Mouse (Mus musculus) liver, embryonic 16.5 days (tissue): ENCODE results near the gene Spout1. TPM values are rescaled to one million over a fixed set of nuclear protein-coding genes. Genes with fewer than 3 reads are reported as not detected.
"Not testable (repeated sequence)": the region's sequence is repeated elsewhere in the genome, so short reads cannot be mapped to it uniquely, and the experiment has no call there.

ENCODE experiments used
- ATAC-seq: fragments of 200-750 bp; cut with Nextera tagmentation; 2 replicates; pipeline ENCODE4 v1.8.0; 2017; ENCODE audit warnings: low read depth, mild to moderate bottlenecking, moderate number of reproducible peaks, moderate library complexity
- H3K27ac ChIP-seq: fragments of 300-500 bp; sonication (generic); 2 replicates; pipeline ENCODE4 v1.5.1; 2014; ENCODE audit warnings: mild to moderate bottlenecking, low read length
- H3K27me3 ChIP-seq: fragments of 300-500 bp; sonication (generic); 2 replicates; pipeline ENCODE4 v1.6.1; 2014; ENCODE audit warnings: low read depth, low read length, mixed read lengths; ENCODE audit not compliant: control insufficient read depth, insufficient read depth
- H3K36me3 ChIP-seq: fragments of 300-500 bp; sonication (generic); 2 replicates; pipeline ENCODE4 v1.6.1; 2014; ENCODE audit warnings: mild to moderate bottlenecking; ENCODE audit not compliant: control insufficient read depth, insufficient read depth
- H3K4me1 ChIP-seq: fragments of 300-500 bp; sonication (generic); 2 replicates; pipeline ENCODE4 v1.6.1; 2014; ENCODE audit warnings: low read depth, low read length, mixed read lengths; ENCODE audit not compliant: control insufficient read depth
- H3K4me2 ChIP-seq: fragments of 300-500 bp; sonication (generic); 2 replicates; pipeline ENCODE4 v1.6.1; 2014; ENCODE audit warnings: low read depth, low read length, mixed read lengths
- H3K4me3 ChIP-seq: fragments of 300-500 bp; sonication (generic); 2 replicates; pipeline ENCODE4 v1.5.1; 2014; ENCODE audit warnings: low read depth, mild to moderate bottlenecking, low read length
- H3K9ac ChIP-seq: fragments of 300-500 bp; sonication (generic); 2 replicates; pipeline ENCODE4 v1.6.1; 2014; ENCODE audit warnings: low read depth, low read length
- H3K9me3 ChIP-seq: fragments of 300-500 bp; sonication (generic); replicated peaks from 2 replicates; pipeline ENCODE4 v1.6.1; 2016; ENCODE audit warnings: low read length; ENCODE audit not compliant: control insufficient read depth
- WGBS: fragments of 180-500 bp; shearing (Covaris S2); extraction: QIAGEN DNeasy Blood & Tissue Kit; methylation state at CpG from one replicate; pipeline ENCODE4 v1.1.7; 2014; ENCODE audit not compliant: insufficient replicate concordance; 5-methylcytosine and 5-hydroxymethylcytosine counted together
- polyA plus RNA-seq: library from polyadenylated mRNA; unstranded; fragments of >200 nt; fragmentation: Nextera tagmentation; extraction: Ambion mirVana; gene quantifications from 2 replicates; pipeline ENCODE4 v1.2.1, GENCODE M21; 2015

The Spout1 gene
- polyA plus RNA-seq, 1 experiment from 2014 or later = 22.5 TPM

- 69% methylated on average over 12 of the region's 12 CpGs for WGBS
- H3K36me3 ChIP-seq = no peaks in the 10 kb centered on the region; the same call in none of the 2 replicates
- H3K9me3 ChIP-seq = no peaks in the 10 kb centered on the region
- no peak for ATAC-seq
- H3K4me1 ChIP-seq = no peaks in the 10 kb centered on the region; the same call in 1 of the 2 replicates
- H3K9ac ChIP-seq = no peak overlapping the region
- no peak overlapping the region for H3K4me2 ChIP-seq
- H3K27ac ChIP-seq = no peak overlapping the region
- H3K4me3 ChIP-seq = no peak overlapping the region
- no peaks in the 10 kb centered on the region for H3K27me3 ChIP-seq
Measured at GRCm38 (mm10) chr2:30191790-30192580, 13.7 kb upstream of the Spout1 start.

GRCm38 (mm10) chr2:30185681-30186080 is 7.4 kb upstream of the Spout1 start:
- no peak overlapping the region for H3K9ac ChIP-seq
- ATAC-seq = no peak
- peak overlapping the region; percentile 64 for H3K27ac ChIP-seq

DNA sequence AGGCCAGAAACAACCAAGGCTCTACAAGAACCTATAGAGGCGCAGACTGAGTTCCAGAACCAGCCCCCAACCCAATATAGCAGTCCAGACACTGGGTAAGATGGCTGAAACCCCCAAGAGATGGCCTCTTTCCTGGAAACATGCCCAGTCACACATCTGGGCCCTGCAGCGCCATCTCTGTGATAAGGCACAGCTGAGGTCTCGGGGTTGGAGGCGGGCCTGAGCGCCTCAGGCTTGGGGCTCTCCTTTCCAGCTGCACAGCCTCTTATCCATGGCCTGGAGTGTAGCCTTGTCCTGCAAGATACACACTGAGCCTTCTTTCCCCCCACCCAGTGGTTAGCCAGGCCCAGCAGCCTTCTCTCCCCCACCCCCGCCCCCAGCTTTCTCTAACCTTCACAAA is 7.0 kb upstream of the Spout1 start:
- Histone ChIP-seq H3K27ac (peak overlapping the region; percentile 64), H3K27me3 (no peaks in the 10 kb centered on the region), H3K4me1 (peaks cover 16% of the 10 kb centered on the region), H3K4me2 (peak overlapping the region; percentile 21; the same call in 1 of the 2 replicates), H3K9me3 (no peaks in the 10 kb centered on the region; the same call in none of the 2 replicates), H3K4me3 (no peak overlapping the region), H3K9ac (no peak overlapping the region), H3K36me3 (peaks cover 10% of the 10 kb centered on the region)
- WGBS = 37% methylated on average over 6 of the region's 6 CpGs
- peak; percentile 91 for ATAC-seq

More at GRCm38 (mm10) chr2:30185681-30186080, 7.4 kb upstream of the Spout1 start:
- Histone ChIP-seq H3K36me3 (peaks cover 10% of the 10 kb centered on the region), H3K4me3 (no peak overlapping the region), H3K4me2 (peak overlapping the region; percentile 21; the same call in 1 of the 2 replicates), H3K9me3 (no peaks in the 10 kb centered on the region; the same call in none of the 2 replicates), H3K4me1 (peaks cover 16% of the 10 kb centered on the region), H3K27me3 (no peaks in the 10 kb centered on the region)
- WGBS = 52% methylated on average over 3 of the region's 3 CpGs

DNA sequence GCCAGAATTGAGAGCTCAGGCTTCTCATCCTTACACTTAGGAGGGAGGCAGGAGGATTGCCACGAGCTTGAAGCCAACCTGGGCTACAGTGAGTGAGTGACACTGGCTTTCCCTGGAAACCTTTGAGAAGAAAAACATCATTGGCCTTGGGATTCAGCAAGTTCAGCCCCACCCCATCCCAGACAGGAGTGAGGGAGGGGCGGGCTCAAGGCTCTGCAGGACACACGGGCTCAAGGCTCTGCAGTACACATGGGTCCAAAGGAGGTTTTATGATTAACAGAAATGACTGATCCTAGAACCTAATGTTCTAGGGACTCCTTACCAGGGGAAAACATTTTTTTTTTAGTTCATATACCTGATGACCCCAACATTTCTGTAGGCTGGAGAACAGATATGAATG is 5.5 kb upstream of the Spout1 start:
- peaks cover 10% of the 10 kb centered on the region for H3K36me3 ChIP-seq
- no peaks in the 10 kb centered on the region; the same call in none of the 2 replicates for H3K9me3 ChIP-seq
- no peak overlapping the region for H3K4me2 ChIP-seq
- no peak overlapping the region for H3K9ac ChIP-seq
- peaks cover 16% of the 10 kb centered on the region for H3K4me1 ChIP-seq
- no peak for ATAC-seq
- H3K27ac ChIP-seq = no peak overlapping the region
- WGBS = 62% methylated on average over 3 of the region's 3 CpGs
- no peak overlapping the region for H3K4me3 ChIP-seq
- H3K27me3 ChIP-seq = no peaks in the 10 kb centered on the region

- 68% methylated on average over 2 of the region's 2 CpGs for WGBS
- Histone ChIP-seq H3K9ac (no peak overlapping the region), H3K4me3 (no peak overlapping the region), H3K9me3 (no peaks in the 10 kb centered on the region; the same call in none of the 2 replicates), H3K27ac (no peak overlapping the region), H3K36me3 (peaks cover 10% of the 10 kb centered on the region), H3K27me3 (no peaks in the 10 kb centered on the region), H3K4me1 (peaks cover 26% of the 10 kb centered on the region), H3K4me2 (no peak overlapping the region)
- no peak for ATAC-seq
Measured at GRCm38 (mm10) chr2:30182424-30182823, 4.2 kb upstream of the Spout1 start.

- not testable (repeated sequence) for H3K9me3 ChIP-seq, H3K27ac ChIP-seq, ATAC-seq, H3K27me3 ChIP-seq, H3K9ac ChIP-seq
- peaks cover 16% of the 10 kb centered on the region for H3K4me1 ChIP-seq
- H3K36me3 ChIP-seq = peaks cover 18% of the 10 kb centered on the region
- 49% methylated on average over 7 of the region's 7 CpGs for WGBS
- peak overlapping the region; percentile 79 for H3K4me3 ChIP-seq
- H3K4me2 ChIP-seq = peak overlapping the region; percentile 86
Measured at GRCm38 (mm10) chr2:30178711-30179110, 452 bp upstream of the Spout1 start.

DNA sequence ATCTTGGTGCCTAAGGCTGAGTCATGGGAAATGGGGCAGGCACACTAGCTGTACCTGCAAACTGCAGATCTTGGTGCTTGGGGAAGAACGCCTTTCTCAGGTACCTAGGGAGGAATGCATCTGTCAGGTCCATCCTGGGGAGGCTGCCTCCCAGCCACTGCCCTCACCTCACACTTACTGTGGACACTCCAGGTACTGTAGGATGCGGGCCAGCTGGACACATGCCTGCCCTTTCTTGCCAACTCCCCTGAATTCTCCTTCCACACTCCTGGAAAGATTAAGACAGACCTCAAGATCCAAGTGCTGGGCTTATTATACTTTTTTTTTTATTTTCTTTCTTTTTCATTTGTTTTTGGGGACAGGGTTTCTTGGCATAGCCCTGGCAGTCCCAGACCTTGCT is 1.7 kb downstream of the Spout1 start:
- no peak overlapping the region for H3K4me3 ChIP-seq
- no peak for ATAC-seq
- H3K27ac ChIP-seq = no peak overlapping the region
- H3K4me1 ChIP-seq = peaks cover 24% of the 10 kb centered on the region
- H3K9me3 ChIP-seq = peaks cover 4% of the 10 kb centered on the region; the same call in 1 of the 2 replicates
- WGBS = 100% methylated on average over 2 of the region's 2 CpGs
- H3K4me2 ChIP-seq = no peak overlapping the region
- H3K27me3 ChIP-seq = no peaks in the 10 kb centered on the region
- no peak overlapping the region for H3K9ac ChIP-seq
- H3K36me3 ChIP-seq = peaks cover 25% of the 10 kb centered on the region

- WGBS = 77% methylated on average over 8 of the region's 8 CpGs
- ATAC-seq = no peak
- Histone ChIP-seq H3K4me2 (no peak overlapping the region), H3K27me3 (no peaks in the 10 kb centered on the region), H3K4me1 (peaks cover 26% of the 10 kb centered on the region), H3K9ac (no peak overlapping the region), H3K27ac (no peak overlapping the region), H3K9me3 (peaks cover 4% of the 10 kb centered on the region; the same call in 1 of the 2 replicates), H3K4me3 (no peak overlapping the region), H3K36me3 (peaks cover 25% of the 10 kb centered on the region)
Measured at GRCm38 (mm10) chr2:30175897-30176296, 2.4 kb downstream of the Spout1 start.

DNA sequence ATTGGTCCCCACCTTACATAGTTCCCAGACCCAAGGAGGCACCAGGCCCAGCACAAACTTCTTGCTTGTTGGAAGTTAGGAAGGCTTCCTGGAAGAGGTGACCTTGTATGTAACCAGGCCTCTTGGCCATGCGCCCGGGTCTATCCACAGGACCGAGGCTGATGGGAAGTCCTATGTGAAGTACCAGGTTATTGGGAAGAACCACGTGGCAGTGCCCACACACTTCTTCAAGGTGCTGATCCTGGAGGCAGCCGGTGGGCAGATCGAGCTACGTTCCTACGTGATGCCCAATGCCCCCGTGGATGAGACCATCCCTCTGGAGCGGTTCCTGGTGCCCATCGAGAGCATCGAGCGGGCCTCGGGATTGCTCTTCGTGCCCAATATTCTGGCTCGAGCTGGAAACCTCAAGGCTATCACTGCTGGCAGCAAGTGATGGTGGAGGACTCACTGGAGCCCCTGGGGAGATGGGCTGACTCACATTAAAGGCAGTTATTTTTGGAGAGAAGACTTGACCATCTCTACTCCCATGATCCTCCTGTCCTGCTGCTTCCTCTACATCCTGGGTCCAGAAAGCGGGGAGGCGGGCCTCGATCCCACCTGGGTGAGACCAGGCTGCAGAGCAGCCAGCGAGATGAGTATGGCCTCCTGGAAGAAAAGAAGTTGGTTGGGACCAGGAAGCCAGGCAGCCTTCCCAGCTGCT is 4.6 kb downstream of the Spout1 start:
- ATAC-seq = no peak
- H3K4me2 ChIP-seq = no peak overlapping the region
- peaks cover 4% of the 10 kb centered on the region; the same call in 1 of the 2 replicates for H3K9me3 ChIP-seq
- H3K4me3 ChIP-seq = no peak overlapping the region
- no peak overlapping the region for H3K27ac ChIP-seq
- peaks cover 26% of the 10 kb centered on the region for H3K4me1 ChIP-seq
- H3K27me3 ChIP-seq = no peaks in the 10 kb centered on the region
- WGBS = 87% methylated on average over 20 of the region's 20 CpGs
- peaks cover 25% of the 10 kb centered on the region for H3K36me3 ChIP-seq
- no peak overlapping the region for H3K9ac ChIP-seq
